Mouse (Mus musculus) erythroblast, embryonic 14.5 days (primary cell): ENCODE data around the gene Donson.

ENCODE experiments used
- GATA1 ChIP-seq: IDR thresholded peaks from 2 replicates; pipeline ENCODE4 v1.6.1; 2012; ENCODE audit warnings: low read length, inconsistent platforms, mixed read lengths
- TAL1 ChIP-seq: IDR thresholded peaks from 3 replicates; pipeline ENCODE4 v1.6.1; 2012; ENCODE audit warnings: low read length, inconsistent platforms, mixed read lengths

- TF ChIP-seq TAL1 = no peak
- TF ChIP-seq GATA1 = no peak
Observed at GRCm38 (mm10) chr16:91729821-91730441, 41.4 kb upstream of the Donson start.
